Mouse (Mus musculus) cerebellum, postnatal 25 days (tissue): ENCODE results near the gene Mfsd11.

Experiments used
- DNase-seq, 2 experiments: peaks; one replicate each; pipeline ENCODE4 v3.0.0; 2021; ENCODE audit warnings: mixed read lengths in 2 of 2

Gene Mfsd11

GRCm38 (mm10) chr11:116852291-116852890 is at the start of gene Mfsd11:
Gene Mfsd11 (plus strand): TSS chr11:116852440.
- peak; percentile 86 to 90 for DNase-seq

- no peak for DNase-seq
Observed at GRCm38 (mm10) chr11:116802709-116803108, 49.5 kb upstream of the Mfsd11 start.

- DNase-seq: no peak
Observed at GRCm38 (mm10) chr11:116806136-116807071, 45.8 kb upstream of the Mfsd11 start.

- no peak for DNase-seq
Observed at GRCm38 (mm10) chr11:116807116-116807515, 45.1 kb upstream of the Mfsd11 start.

GRCm38 (mm10) chr11:116807526-116807925 is 44.7 kb upstream of the Mfsd11 start:
- DNase-seq: no peak

GRCm38 (mm10) chr11:116807938-116808606 is 44.2 kb upstream of the Mfsd11 start:
- DNase-seq: peak; percentile 91 to 94

GRCm38 (mm10) chr11:116808811-116809395 is 43.3 kb upstream of the Mfsd11 start:
- peak in 1 of 2 experiments; percentile 40 for DNase-seq

- DNase-seq: no peak
Observed at GRCm38 (mm10) chr11:116809520-116809919, 42.7 kb upstream of the Mfsd11 start.

- no peak for DNase-seq
Observed at GRCm38 (mm10) chr11:116810528-116810927, 41.7 kb upstream of the Mfsd11 start.

- DNase-seq: peak; percentile 84 to 88
Observed at GRCm38 (mm10) chr11:116810983-116811901, 41.0 kb upstream of the Mfsd11 start.

GRCm38 (mm10) chr11:116812793-116813529 is 39.3 kb upstream of the Mfsd11 start:
- DNase-seq: peak; percentile 24 to 48

- no peak for DNase-seq
Observed at GRCm38 (mm10) chr11:116813610-116814009, 38.6 kb upstream of the Mfsd11 start.

GRCm38 (mm10) chr11:116814076-116814883 is 38.0 kb upstream of the Mfsd11 start:
- DNase-seq: peak; percentile 17 to 39

- no peak for DNase-seq
Observed at GRCm38 (mm10) chr11:116814884-116815415, 37.3 kb upstream of the Mfsd11 start.

- DNase-seq: no peak
Observed at GRCm38 (mm10) chr11:116816769-116817168, 35.5 kb upstream of the Mfsd11 start.

- no peak for DNase-seq
Observed at GRCm38 (mm10) chr11:116817567-116817966, 34.7 kb upstream of the Mfsd11 start.

GRCm38 (mm10) chr11:116818722-116819121 is 33.5 kb upstream of the Mfsd11 start:
- peak; percentile 59 to 71 for DNase-seq

GRCm38 (mm10) chr11:116819932-116820593 is 32.2 kb upstream of the Mfsd11 start:
- DNase-seq: peak in 1 of 2 experiments; percentile 6
